Mouse (Mus musculus) small intestine, adult 2 months (tissue): ENCODE data around the gene Pdcd6ip.

Experiments used
- CTCF ChIP-seq: fragments of 200-500 bp; IDR thresholded peaks from 2 replicates; pipeline ENCODE4 v1.5.1; 2012; ENCODE audit warnings: low read depth, mild to moderate bottlenecking, control low read depth, inconsistent platforms, low read length, moderate library complexity, mixed read lengths; ENCODE audit not compliant: insufficient replicate concordance, insufficient read length; ENCODE audit errors: extremely low read depth
- POLR2A ChIP-seq: fragments of 200-500 bp; IDR thresholded peaks from 2 replicates; pipeline ENCODE4 v1.6.1; 2012; ENCODE audit warnings: low read depth, mild to moderate bottlenecking, control low read depth, inconsistent platforms, low read length, moderate library complexity

- TF ChIP-seq POLR2A (no peak), CTCF (no peak)
Measured at GRCm38 (mm10) chr9:113610776-113611175, 97.3 kb downstream of the Pdcd6ip start.
